Mouse (Mus musculus) cerebellum, postnatal 4 days (tissue): ENCODE data around the gene Negr1.

Experiments
- DNase-seq, 2 experiments: peaks; one replicate each; pipeline ENCODE4 v3.0.0; 2022; ENCODE audit warnings: low spot score in 2 of 2, mixed read lengths in 1 of 2

Gene Negr1

DNA sequence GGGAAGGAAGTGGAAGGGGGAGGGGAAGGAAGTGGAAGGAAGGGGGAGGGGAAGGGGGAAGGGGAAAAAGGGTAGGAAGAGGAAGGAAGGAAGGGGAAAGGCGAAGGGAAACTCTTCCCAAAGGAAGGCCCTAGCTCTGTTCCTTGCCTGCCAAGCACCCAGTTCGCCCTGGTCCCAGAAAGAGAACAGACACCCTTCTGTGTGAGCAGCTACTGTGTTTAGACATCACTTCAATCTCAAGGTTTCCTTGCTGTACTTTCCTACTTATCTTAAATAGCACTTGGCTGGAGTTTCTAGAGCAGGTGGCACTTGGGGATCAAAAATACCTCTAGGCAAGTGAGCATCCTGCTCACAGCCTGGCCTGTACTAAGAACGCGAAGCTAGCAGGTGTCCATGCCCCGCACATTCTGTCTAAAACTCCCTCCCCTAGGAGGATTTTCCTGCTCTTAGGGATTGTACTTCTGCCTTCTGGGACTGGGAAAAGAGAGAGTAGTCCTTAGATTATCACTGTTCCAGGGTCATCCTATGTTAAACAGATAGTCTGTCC, 128.5 kb downstream of the Negr1 start:
- no peak for DNase-seq

- DNase-seq: no peak
Observed at GRCm38 (mm10) chr3:156698687-156699086, 137.1 kb downstream of the Negr1 start.

- no peak for DNase-seq
Observed at GRCm38 (mm10) chr3:156703241-156703640, 141.6 kb downstream of the Negr1 start.

DNA sequence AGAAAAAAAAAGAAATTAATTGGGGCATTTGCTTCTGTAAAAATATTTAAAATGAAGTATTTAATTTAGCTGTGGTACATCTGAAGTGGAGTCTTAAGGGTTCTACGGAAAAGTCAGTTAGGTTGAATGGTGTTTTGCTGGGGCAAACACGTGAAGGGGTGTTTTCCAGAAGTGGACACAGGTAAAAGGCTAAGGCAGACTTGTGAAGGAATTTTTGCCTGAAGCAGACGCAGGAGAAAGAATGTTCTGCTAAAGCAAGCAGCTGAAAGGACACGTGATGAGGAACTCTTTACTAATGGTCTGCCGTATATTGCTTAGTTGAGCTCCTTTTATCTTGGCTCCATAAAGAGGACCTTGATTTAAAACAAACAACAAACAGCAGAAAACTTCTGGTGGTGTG, 148.6 kb downstream of the Negr1 start:
- DNase-seq: no peak

- no peak for DNase-seq
Observed at GRCm38 (mm10) chr3:156710693-156711092, 149.1 kb downstream of the Negr1 start.

- no peak for DNase-seq
Observed at GRCm38 (mm10) chr3:156736335-156736734, 174.7 kb downstream of the Negr1 start.

DNA sequence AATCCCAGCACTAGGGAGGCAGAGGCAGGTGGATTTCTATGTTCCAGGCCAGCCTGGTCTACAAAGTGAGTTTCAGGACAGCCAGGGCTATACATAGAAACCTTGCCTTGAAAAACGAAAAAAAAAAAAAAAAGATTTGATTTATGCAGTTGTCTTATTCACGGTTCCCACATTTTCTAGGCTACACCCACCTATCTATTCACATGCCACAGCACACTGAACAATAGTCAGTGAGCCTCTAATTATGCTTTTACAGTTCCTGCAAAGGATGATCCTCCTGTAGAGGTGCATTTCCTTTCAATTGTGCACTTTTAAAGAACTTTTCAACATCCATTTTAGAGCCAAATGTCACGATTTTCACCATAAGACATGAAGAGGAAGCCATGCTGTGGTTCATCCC, 177.9 kb downstream of the Negr1 start:
- DNase-seq: no peak

- DNase-seq: no peak
Observed at GRCm38 (mm10) chr3:156743266-156743665, 181.7 kb downstream of the Negr1 start.

GRCm38 (mm10) chr3:156745218-156745770, 183.7 kb downstream of the Negr1 start:
- no peak for DNase-seq

DNA sequence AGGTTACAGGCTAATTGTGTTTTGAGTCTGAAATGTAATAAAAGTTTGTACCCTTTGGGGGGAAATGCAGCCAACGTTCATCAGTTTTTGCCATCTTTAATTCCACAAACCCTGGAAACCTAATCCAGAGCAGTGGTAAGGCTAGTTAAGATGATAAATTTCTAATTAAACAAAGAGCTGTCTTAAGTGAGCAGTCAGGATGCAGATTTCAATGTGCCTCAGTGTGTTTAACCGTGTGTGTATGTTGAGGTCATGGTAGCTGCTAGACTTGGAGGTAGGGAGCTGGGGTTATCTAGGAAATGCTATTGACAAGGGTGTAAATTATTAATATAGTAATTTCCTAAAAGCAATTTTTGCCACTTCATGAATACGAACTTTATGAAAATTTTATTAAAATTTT, 185.9 kb downstream of the Negr1 start:
- no peak for DNase-seq

DNA sequence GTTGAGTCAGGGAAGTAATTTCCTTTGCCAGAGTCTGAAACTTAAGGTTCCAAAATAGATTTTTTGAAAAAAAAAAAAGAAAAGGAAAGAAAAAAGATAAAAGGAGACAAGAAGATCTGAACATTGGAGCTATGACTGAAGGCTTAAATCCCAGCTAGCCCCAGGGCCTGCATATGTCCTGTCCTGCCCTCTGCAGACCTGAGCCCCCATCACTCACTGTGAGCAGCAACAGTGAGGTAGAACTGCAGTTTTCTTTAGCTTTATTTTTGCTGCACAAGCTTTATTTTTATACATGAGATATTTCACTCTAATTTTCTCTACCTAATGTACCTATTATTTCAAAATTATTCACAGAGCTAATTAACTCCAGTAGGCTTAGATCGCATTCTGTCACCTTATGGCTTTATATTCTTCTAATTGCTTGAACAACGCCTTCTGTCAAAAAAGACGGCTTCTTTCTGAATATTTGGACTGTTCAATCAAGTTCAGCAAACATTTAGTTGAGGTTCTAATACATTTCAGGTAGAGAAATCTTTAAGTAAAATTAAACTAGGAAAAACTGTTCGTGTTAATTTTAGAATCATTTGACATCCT, 192.3 kb downstream of the Negr1 start:
- no peak for DNase-seq

DNA sequence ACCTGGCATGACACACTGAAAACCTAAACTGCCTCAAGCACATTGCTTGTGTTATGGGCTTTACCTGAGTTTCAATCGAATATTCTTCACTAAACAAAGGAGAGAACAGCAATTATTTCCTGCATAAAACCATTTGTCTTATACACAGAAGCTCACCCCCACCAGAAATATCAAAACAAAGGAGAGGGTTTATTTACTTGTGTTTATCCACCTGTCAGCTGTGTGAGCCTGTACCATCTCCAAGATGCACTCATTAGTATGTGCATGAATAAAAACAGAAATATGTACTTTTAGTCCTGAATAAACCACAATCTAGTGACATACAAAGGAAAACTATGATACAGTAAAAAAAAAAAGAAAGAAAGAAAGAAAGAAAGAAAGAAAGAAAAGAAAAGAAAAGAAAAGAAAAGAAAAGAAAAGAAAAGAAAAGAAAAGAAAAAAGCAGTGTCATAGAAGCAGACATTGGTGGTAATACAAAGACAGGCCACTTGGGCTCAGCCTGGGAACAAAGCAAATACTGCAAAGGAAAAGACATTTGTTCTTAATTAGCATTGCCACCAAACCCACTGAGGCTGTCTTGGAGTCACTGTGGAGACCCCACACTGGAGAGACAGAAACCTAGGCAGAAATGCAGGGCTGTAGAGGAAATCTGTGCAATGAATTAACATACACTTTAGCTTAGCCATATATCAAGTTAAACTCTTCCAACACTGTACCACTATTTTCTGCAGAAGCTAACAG, 193.4 kb downstream of the Negr1 start:
- no peak for DNase-seq

GRCm38 (mm10) chr3:156765015-156765414, 203.4 kb downstream of the Negr1 start:
- no peak for DNase-seq

GRCm38 (mm10) chr3:156766171-156766845, 204.7 kb downstream of the Negr1 start:
- no peak for DNase-seq

GRCm38 (mm10) chr3:156771626-156772025, 210.0 kb downstream of the Negr1 start:
- DNase-seq: no peak

DNA sequence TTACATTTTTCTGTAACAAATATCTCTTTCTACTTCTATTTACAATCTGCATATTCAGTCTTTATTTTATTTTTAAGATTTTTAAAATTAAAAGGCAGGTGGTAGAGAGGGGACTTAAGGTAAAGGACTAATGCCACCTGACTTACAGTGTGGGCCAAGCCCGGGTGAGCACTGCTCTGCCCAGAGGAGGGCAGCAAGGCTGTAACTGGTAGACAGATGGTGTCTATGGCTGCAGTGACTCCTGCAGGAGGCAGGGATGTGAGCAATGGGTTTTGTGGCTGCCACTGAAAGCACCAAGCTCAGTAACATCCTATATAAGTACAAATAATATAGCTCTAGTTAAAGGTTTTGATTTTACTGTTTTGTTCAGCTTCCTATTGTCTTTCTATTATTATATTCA, 210.5 kb downstream of the Negr1 start:
- DNase-seq: no peak

DNA sequence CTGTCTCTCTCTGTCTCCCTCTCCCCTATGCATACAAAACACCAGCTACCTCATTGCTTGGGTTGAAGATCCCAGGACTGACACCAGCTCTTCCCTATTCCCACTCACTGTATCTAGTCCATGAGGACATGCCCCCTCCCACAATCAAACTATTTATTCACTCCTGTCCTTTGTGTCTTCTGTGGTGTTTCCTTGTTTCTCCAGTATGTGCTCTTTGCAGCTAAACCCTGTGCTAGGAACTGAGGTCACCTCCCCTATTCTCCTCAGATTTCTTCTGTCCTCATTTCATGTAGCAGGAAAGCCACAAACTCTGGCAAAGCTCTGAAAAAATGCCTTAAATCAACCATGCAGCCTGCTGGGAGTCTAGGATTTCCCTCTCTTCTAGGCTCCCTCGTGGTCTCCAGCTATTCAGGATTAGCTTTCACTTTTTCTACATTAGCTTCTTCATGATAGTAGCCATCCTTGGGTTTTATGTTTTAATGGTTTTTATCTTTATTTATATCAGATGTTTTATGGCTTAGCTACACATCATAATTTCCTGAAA, 222.8 kb downstream of the Negr1 start:
- no peak for DNase-seq

DNA sequence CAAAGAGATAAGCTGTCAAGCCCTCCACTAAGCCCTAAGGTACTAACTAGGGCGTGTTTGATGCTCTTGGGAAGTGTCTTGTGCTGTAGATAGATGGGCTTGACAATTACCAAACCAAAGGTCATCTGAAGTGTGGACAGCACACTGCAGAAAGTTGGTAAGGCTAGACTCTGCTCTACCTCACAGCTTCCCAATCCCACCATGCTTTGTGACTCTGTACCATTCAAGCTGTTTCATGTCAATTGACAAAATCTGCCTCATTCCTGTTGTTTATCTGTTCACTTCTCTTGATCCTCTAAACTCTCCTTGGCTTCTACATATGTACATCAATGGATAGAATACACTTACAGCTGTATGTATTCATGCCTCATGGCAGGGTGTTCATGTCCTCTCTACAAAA, 224.8 kb downstream of the Negr1 start:
- no peak for DNase-seq

DNA sequence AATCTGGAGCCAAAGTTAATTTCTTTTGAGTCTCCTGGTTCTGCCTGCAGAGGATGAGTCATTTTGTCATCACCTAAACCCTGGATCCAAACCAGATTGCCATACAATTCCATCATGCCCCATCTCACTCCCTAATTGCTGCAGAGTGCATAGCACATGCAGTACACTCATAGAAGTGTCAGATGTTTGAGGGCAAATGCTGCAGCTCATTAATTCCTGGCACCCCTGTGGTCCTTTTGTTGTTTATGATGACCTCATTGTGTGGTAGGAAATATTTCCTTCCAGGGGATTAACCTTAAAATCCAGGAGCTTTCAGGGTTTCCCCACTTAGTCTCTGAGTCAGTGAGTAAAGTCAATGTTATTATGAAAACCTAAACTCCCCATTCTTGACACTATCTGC, 229.6 kb downstream of the Negr1 start:
- DNase-seq: no peak

DNA sequence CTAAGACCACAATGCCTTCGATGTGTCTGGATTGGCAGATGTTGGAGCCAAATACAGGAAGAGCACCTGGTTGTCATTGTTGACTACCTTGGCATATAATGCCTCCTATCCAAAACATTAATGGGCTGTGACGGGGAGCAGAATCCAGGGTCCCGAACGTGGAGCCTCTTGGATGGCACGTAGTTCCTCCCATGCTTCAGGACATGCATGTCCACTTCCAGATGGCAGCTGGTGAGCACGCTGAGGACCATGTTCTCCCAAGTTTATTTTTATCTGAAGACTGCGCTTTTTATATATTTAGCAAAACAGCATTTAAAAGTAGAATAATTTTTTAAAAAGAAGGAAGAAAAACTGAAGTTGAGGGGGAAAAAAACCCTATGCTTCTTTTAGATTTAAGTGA, 231.1 kb downstream of the Negr1 start:
- no peak for DNase-seq

DNA sequence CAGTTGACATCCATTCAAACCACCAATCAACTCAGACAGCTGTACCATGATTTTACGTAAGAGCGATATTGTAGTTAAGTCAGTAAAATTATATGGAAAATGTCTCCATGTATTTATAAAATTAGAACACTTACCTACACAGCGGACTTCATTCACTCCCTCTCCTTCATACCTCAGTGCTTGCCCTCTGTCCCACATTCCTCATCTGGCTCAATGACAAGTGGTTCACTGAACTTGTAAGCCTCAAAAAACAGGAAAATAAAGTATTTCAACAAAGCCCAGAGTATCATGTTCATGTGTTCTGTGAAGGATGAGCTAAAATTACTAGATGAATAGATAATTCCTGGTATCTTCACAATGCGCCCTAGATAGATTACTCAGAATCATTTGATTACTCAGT, 232.5 kb downstream of the Negr1 start:
- DNase-seq: no peak

DNA sequence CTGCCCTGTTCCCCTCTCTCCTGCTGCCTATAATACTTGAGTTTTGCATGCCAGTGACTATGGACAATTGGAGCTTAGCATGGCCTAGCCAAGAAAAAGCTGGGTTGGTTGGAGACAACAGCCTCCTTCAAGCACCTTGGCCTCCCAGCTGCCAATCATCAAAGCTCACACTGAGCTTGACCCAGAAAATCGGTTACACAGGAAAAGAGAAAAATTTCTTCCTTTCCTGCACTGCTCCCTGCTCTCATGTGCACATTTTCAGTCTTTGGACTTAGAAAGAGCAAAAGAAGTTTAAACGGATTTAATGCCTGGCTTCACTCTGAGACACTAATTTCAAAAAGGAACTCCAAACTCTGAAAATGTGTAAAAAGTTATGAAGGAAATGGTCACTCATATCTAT, 233.0 kb downstream of the Negr1 start:
- DNase-seq: no peak
